Mouse (Mus musculus) MEL (cell line): ENCODE results near the gene Mcpt8. TPM values are rescaled to one million over a fixed set of nuclear protein-coding genes. Genes with fewer than 3 reads are reported as not detected.
"Not testable (repeated sequence)": the region's sequence is repeated elsewhere in the genome, so short reads cannot be mapped to it uniquely, and the experiment has no call there.

ENCODE experiments used
- DNase-seq: peaks from one replicate; pipeline ENCODE4 v3.0.0; 2011; ENCODE audit warnings: low read depth, low spot score
- H3K27ac ChIP-seq: 2 replicates; pipeline ENCODE4 v1.5.1; 2012; ENCODE audit warnings: low read depth, mild to moderate bottlenecking, control low read depth, low read length, moderate library complexity; ENCODE audit not compliant: control insufficient read depth
- H3K27me3 ChIP-seq, 2 experiments: fragments of 150-350 bp in 1 of 2; sonication (generic) in 1 of 2; 2 replicates each; pipeline ENCODE4 v1.6.1; 2012; ENCODE audit warnings: low read length in 2 of 2, mild to moderate bottlenecking in 2 of 2, improper control_type of control experiment in 1 of 2, moderate library complexity in 1 of 2; ENCODE audit not compliant: insufficient read depth in 2 of 2, control insufficient read depth in 1 of 2
- H3K36me3 ChIP-seq, 2 experiments: 2 replicates each; pipeline ENCODE4 v1.6.1; 2012 to 2014; ENCODE audit warnings: low read length in 2 of 2, improper control_type of control experiment in 1 of 2, inconsistent platforms in 1 of 2, mild to moderate bottlenecking in 1 of 2; ENCODE audit not compliant: insufficient read depth in 2 of 2, control insufficient read depth in 1 of 2
- H3K4me1 ChIP-seq, 2 experiments: fragments of 150-350 bp in 1 of 2; sonication (generic) in 1 of 2; 2 replicates each; pipeline ENCODE4 v1.6.1; 2012; ENCODE audit warnings: low read length in 2 of 2, improper control_type of control experiment in 1 of 2, mild to moderate bottlenecking in 1 of 2; ENCODE audit not compliant: insufficient read depth in 2 of 2, control insufficient read depth in 1 of 2
- H3K4me3 ChIP-seq, 2 experiments: fragments of 150-350 bp in 1 of 2; sonication (generic) in 1 of 2; 2 replicates each; pipeline ENCODE4 v1.5.1; 2012; ENCODE audit warnings: low read depth in 2 of 2, low read length in 2 of 2, mild to moderate bottlenecking in 2 of 2, moderate library complexity in 2 of 2, control low read depth in 1 of 2, improper control_type of control experiment in 1 of 2; ENCODE audit not compliant: control insufficient read depth in 1 of 2, insufficient read depth in 1 of 2
- H3K79me2 ChIP-seq: 2 replicates; pipeline ENCODE4 v1.6.1; 2012; ENCODE audit warnings: mild to moderate bottlenecking, low read length, moderate library complexity; ENCODE audit not compliant: control insufficient read depth, poor library complexity, insufficient read depth
- H3K9ac ChIP-seq: 2 replicates; pipeline ENCODE4 v1.6.1; 2012; ENCODE audit warnings: low read depth, mild to moderate bottlenecking, control low read depth, low read length, moderate library complexity; ENCODE audit not compliant: control insufficient read depth, poor library complexity, severe bottlenecking
- H3K9me3 ChIP-seq: fragments of 150-350 bp; sonication (generic); replicated peaks from 2 replicates; pipeline ENCODE4 v1.6.1; 2012; ENCODE audit warnings: mild to moderate bottlenecking, low read length, improper control_type of control experiment, moderate library complexity; ENCODE audit not compliant: insufficient read depth
- CHD1 ChIP-seq: IDR thresholded peaks from 2 replicates; pipeline ENCODE4 v1.6.1; 2012; ENCODE audit warnings: low read depth, mild to moderate bottlenecking, inconsistent platforms, low read length, improper control_type of control experiment
- CHD2 ChIP-seq: IDR thresholded peaks from 2 replicates; pipeline ENCODE4 v1.6.1; 2011; ENCODE audit warnings: low read length, improper control_type of control experiment
- ELF1 ChIP-seq: IDR thresholded peaks from 2 replicates; pipeline ENCODE4 v1.6.1; 2014; ENCODE audit warnings: low read depth, mild to moderate bottlenecking, inconsistent platforms, low read length, improper control_type of control experiment, moderate library complexity
- GATA1 ChIP-seq: IDR thresholded peaks from 2 replicates; pipeline ENCODE4 v1.6.1; 2011; ENCODE audit warnings: low read depth, low read length, improper control_type of control experiment
- JUND ChIP-seq: IDR thresholded peaks from 2 replicates; pipeline ENCODE4 v1.6.1; 2011; ENCODE audit warnings: low read depth, mild to moderate bottlenecking, improper control_type of control experiment, low read length
- MAX ChIP-seq: IDR thresholded peaks from 2 replicates; pipeline ENCODE4 v1.6.1; 2011; ENCODE audit warnings: low read length, improper control_type of control experiment
- MAZ ChIP-seq: IDR thresholded peaks from 2 replicates; pipeline ENCODE4 v1.6.1; 2012; ENCODE audit warnings: low read depth, mild to moderate bottlenecking, inconsistent platforms, low read length, improper control_type of control experiment
- MEF2A ChIP-seq: IDR thresholded peaks from 2 replicates; pipeline ENCODE4 v1.6.1; 2014; ENCODE audit warnings: low read depth, mild to moderate bottlenecking, inconsistent platforms, low read length, improper control_type of control experiment; ENCODE audit not compliant: poor library complexity, insufficient replicate concordance, severe bottlenecking; ENCODE audit errors: extremely low read depth
- MXI1 ChIP-seq: IDR thresholded peaks from 2 replicates; pipeline ENCODE4 v1.6.1; 2011; ENCODE audit warnings: mild to moderate bottlenecking, low read depth, low read length, improper control_type of control experiment
- MYC ChIP-seq: IDR thresholded peaks from 2 replicates; pipeline ENCODE4 v1.6.1; 2011; ENCODE audit warnings: low read depth, mild to moderate bottlenecking, low read length, improper control_type of control experiment, moderate library complexity
- NELFE ChIP-seq: IDR thresholded peaks from 2 replicates; pipeline ENCODE4 v1.6.1; 2011; ENCODE audit warnings: low read depth, low read length, improper control_type of control experiment
- POLR2A ChIP-seq, 2 experiments: IDR thresholded peaks; 2 replicates each; pipeline ENCODE4 v1.6.1; 2011 to 2012; ENCODE audit warnings: low read length in 2 of 2, mild to moderate bottlenecking in 2 of 2, control low read depth in 1 of 2, improper control_type of control experiment in 1 of 2, low read depth in 1 of 2, moderate library complexity in 1 of 2; ENCODE audit not compliant: control insufficient read depth in 1 of 2, insufficient read depth in 1 of 2, poor library complexity in 1 of 2
- RAD21 ChIP-seq: IDR thresholded peaks from 2 replicates; pipeline ENCODE4 v1.6.1; 2011; ENCODE audit warnings: mild to moderate bottlenecking, low read depth, low read length, improper control_type of control experiment
- UBTF ChIP-seq: IDR thresholded peaks from 2 replicates; pipeline ENCODE4 v1.6.1; 2012; ENCODE audit warnings: low read depth, mild to moderate bottlenecking, inconsistent platforms, low read length, improper control_type of control experiment, moderate library complexity, borderline replicate concordance; ENCODE audit not compliant: insufficient read depth
- USF1 ChIP-seq: IDR thresholded peaks from 2 replicates; pipeline ENCODE4 v1.6.1; 2014; ENCODE audit warnings: low read depth, mild to moderate bottlenecking, inconsistent platforms, low read length, improper control_type of control experiment, moderate library complexity
- ZKSCAN1 ChIP-seq: IDR thresholded peaks from 2 replicates; pipeline ENCODE4 v1.6.1; 2012; ENCODE audit warnings: low read depth, mild to moderate bottlenecking, inconsistent platforms, low read length, improper control_type of control experiment, moderate library complexity
- ZMIZ1 ChIP-seq: IDR thresholded peaks from 2 replicates; pipeline ENCODE4 v1.6.1; 2012; ENCODE audit warnings: low read depth, mild to moderate bottlenecking, inconsistent platforms, low read length, improper control_type of control experiment, moderate library complexity
- ZNF384 ChIP-seq: IDR thresholded peaks from 2 replicates; pipeline ENCODE4 v1.6.1; 2012; ENCODE audit warnings: low read depth, mild to moderate bottlenecking, inconsistent platforms, low read length, improper control_type of control experiment
- polyA plus RNA-seq, 2 experiments: library from polyadenylated mRNA; stranded (reverse) in 1 of 2; unstranded in 1 of 2; fragments of >175 nt in 1 of 2; fragments of >200 nt in 1 of 2; gene quantifications; 2 replicates each; pipeline versions ENCODE4 v1.2.1 to v1.2.4; 2012; ENCODE audit warnings: low replicate concordance in 2 of 2, low read depth in 1 of 2; ENCODE audit not compliant: insufficient read length in 2 of 2, insufficient read depth in 1 of 2, missing spikeins in 1 of 2
- total RNA-seq: library from RNA; depleted of rRNA; stranded (reverse); fragments of 300-350 nt; gene quantifications from 2 replicates; pipeline ENCODE4 v1.2.3, GENCODE M21; 2012; rRNA removed

The Mcpt8 gene
- total RNA-seq (not detected in 2 replicates), polyA plus RNA-seq (not detected)

GRCm38 (mm10) chr14:56085167-56085566 is at the start of gene Mcpt8:
Mcpt8 (minus strand) TSS chr14:56085273.
- TF ChIP-seq CHD1, result no peak
- TF ChIP-seq NELFE, result no peak
- TF ChIP-seq ZNF384, result no peak
- no peak for TF ChIP-seq RAD21
- no peak for TF ChIP-seq POLR2A (IDR thresholded peaks at IDR 0.05; ENCODE audit: control insufficient read depth in 1 of 2, insufficient read depth in 1 of 2, low read depth in 1 of 2, low read length in 2 of 2, poor library complexity in 1 of 2)
- no peak for TF ChIP-seq MXI1
- no peak for TF ChIP-seq MEF2A
- no peak for TF ChIP-seq ZKSCAN1
- TF ChIP-seq JUND, result no peak
- TF ChIP-seq GATA1, result no peak
- no peak for TF ChIP-seq UBTF
- TF ChIP-seq MYC, result no peak
- TF ChIP-seq ELF1, result no peak
- no peak for TF ChIP-seq MAX
- TF ChIP-seq ZMIZ1, result no peak
- TF ChIP-seq MAZ, result no peak
- TF ChIP-seq CHD2, result no peak
- TF ChIP-seq USF1, result no peak

GRCm38 (mm10) chr14:56133675-56134074 is 48.6 kb upstream of the Mcpt8 start:
- H3K27ac ChIP-seq, H3K9me3 ChIP-seq, H3K79me2 ChIP-seq, H3K9ac ChIP-seq, H3K4me3 ChIP-seq, DNase-seq, H3K27me3 ChIP-seq, H3K36me3 ChIP-seq, H3K4me1 ChIP-seq: not testable (repeated sequence)

More at GRCm38 (mm10) chr14:56085167-56085566, at the start of gene Mcpt8:
- no peak for DNase-seq
- no peak within 1 kb of the TSS for H3K4me3 ChIP-seq
- H3K27ac ChIP-seq, result no peak within 1 kb of the TSS
- H3K9me3 ChIP-seq, result no peaks in the 10 kb centered on the region
- H3K9ac ChIP-seq, result no peak within 1 kb of the TSS
- H3K36me3 ChIP-seq, result no peaks in the 10 kb centered on the region
- H3K4me1 ChIP-seq, result no peaks in the 10 kb centered on the region
- no peaks in the 10 kb centered on the region for H3K79me2 ChIP-seq
- H3K27me3 ChIP-seq, result peaks cover 4 to 11% of the 10 kb centered on the region in 2 experiments

GRCm38 (mm10) chr14:56132508-56132907 is 47.4 kb upstream of the Mcpt8 start, which contains the start of gene Gzmd:
Gzmd (minus strand) TSS chr14:56132608.
- H3K36me3 ChIP-seq, H3K9me3 ChIP-seq, DNase-seq, H3K4me3 ChIP-seq, H3K27me3 ChIP-seq, H3K27ac ChIP-seq, H3K79me2 ChIP-seq, H3K4me1 ChIP-seq, H3K9ac ChIP-seq: not testable (repeated sequence)
